Mouse (Mus musculus) intestine, embryonic 16.5 days (tissue): Measurements from ENCODE around the gene Ccdc85a. TPM values are rescaled to one million over a fixed set of nuclear protein-coding genes. Genes with fewer than 3 reads are reported as not detected.

Source experiments
- ATAC-seq: fragments of 200-750 bp; cut with Nextera tagmentation; 2 replicates; pipeline ENCODE4 v1.8.0; 2017; ENCODE audit warnings: moderate TSS enrichment, moderate library complexity
- H3K27ac ChIP-seq: fragments of 300-500 bp; sonication (generic); 2 replicates; pipeline ENCODE4 v1.5.1; 2014; ENCODE audit warnings: mild to moderate bottlenecking, low read length
- H3K27me3 ChIP-seq: fragments of 300-500 bp; sonication (generic); replicated peaks from 2 replicates; pipeline ENCODE4 v1.6.1; 2014; ENCODE audit warnings: low read length, control low read depth, mixed read lengths; ENCODE audit not compliant: control insufficient read depth, insufficient read depth
- H3K36me3 ChIP-seq: fragments of 300-500 bp; sonication (generic); 2 replicates; pipeline ENCODE4 v1.6.1; 2014; ENCODE audit warnings: low read length, control low read depth; ENCODE audit not compliant: control insufficient read depth, insufficient read depth
- H3K4me1 ChIP-seq: fragments of 300-500 bp; sonication (generic); 2 replicates; pipeline ENCODE4 v1.6.1; 2014; ENCODE audit warnings: low read length, control low read depth, mixed read lengths; ENCODE audit not compliant: control insufficient read depth, insufficient read depth
- H3K4me2 ChIP-seq: fragments of 300-500 bp; sonication (generic); 2 replicates; pipeline ENCODE4 v1.6.1; 2014; ENCODE audit warnings: low read depth, low read length, control low read depth
- H3K4me3 ChIP-seq: fragments of 300-500 bp; sonication (generic); 2 replicates; pipeline ENCODE4 v1.5.1; 2014; ENCODE audit warnings: mild to moderate bottlenecking, low read length
- H3K9ac ChIP-seq: fragments of 300-500 bp; sonication (generic); 2 replicates; pipeline ENCODE4 v1.6.1; 2014; ENCODE audit warnings: low read depth, low read length
- H3K9me3 ChIP-seq: fragments of 300-500 bp; sonication (generic); 2 replicates; pipeline ENCODE4 v1.6.1; 2016; ENCODE audit warnings: low read length, control low read depth; ENCODE audit not compliant: control insufficient read depth
- WGBS: fragments of 180-500 bp; shearing (Covaris S2); extraction: QIAGEN DNeasy Blood & Tissue Kit; methylation state at CpG from one replicate; pipeline ENCODE4 v1.1.7; 2014; 5-methylcytosine and 5-hydroxymethylcytosine counted together
- polyA plus RNA-seq: library from polyadenylated mRNA; unstranded; fragments of >200 nt; fragmentation: Nextera tagmentation; extraction: Ambion mirVana; gene quantifications from 2 replicates; pipeline ENCODE4 v1.2.1, GENCODE M21; 2015

Ccdc85a gene
- polyA plus RNA-seq, 1 experiment from 2014 or later = 1.2 TPM

DNA sequence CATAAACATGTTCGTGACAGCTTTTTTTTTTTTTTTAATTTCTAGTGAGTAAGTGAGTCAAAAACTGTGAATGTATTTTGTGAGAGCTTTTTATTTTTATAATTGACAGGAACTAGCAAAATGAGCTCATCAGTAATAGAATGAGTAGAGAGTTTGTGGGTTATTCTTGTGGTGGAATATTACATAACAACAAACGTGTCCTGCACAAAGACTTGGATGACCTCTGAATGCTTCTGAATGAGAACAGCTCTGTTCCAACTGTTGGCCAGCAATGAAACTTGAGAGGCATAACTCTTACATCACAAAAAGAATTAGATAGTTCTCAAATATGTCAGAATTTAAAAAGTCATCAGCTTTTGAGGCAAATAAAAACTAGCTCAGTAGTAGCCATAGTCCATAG, 40.7 kb downstream of the Ccdc85a start:
- 87% methylated on average over 2 of the region's 2 CpGs for WGBS
- Histone ChIP-seq H3K4me1 (no peaks in the 10 kb centered on the region), H3K4me2 (no peak overlapping the region), H3K36me3 (no peaks in the 10 kb centered on the region), H3K27ac (no peak overlapping the region), H3K9ac (no peak overlapping the region), H3K4me3 (no peak overlapping the region), H3K27me3 (no peaks in the 10 kb centered on the region), H3K9me3 (no peaks in the 10 kb centered on the region)
- ATAC-seq = no peak

DNA sequence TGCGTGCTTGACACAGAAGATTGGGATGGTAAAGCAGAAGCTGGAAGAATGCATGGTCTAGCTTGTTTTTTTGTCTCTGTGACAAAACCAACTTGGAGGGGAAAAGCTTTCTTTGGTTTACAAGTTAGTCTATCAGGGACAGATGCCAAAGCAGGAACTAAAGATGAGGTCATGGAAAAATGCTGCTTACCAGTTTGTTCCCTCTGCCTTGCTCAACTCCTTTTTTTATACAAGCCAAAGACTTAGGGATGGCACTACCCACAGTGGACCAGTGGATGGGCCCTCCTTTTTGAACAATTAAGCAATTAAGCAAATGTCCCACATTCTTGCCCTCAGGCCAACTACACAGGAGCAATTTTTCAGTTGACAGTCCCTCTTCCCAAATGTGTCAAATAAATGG, 42.8 kb downstream of the Ccdc85a start:
- no peak overlapping the region for H3K27ac ChIP-seq
- H3K9me3 ChIP-seq = no peaks in the 10 kb centered on the region
- no peak overlapping the region for H3K4me2 ChIP-seq
- 83% methylated on average over 1 of the region's 1 CpGs for WGBS
- no peak for ATAC-seq
- H3K36me3 ChIP-seq = no peaks in the 10 kb centered on the region
- no peak overlapping the region for H3K4me3 ChIP-seq
- no peaks in the 10 kb centered on the region for H3K4me1 ChIP-seq
- H3K27me3 ChIP-seq = no peaks in the 10 kb centered on the region
- no peak overlapping the region for H3K9ac ChIP-seq

GRCm38 (mm10) chr11:28533286-28533685, 50.8 kb downstream of the Ccdc85a start:
- WGBS = 81% methylated on average over 2 of the region's 2 CpGs
- H3K4me3 ChIP-seq = no peak overlapping the region
- no peaks in the 10 kb centered on the region; the same call in 1 of the 2 replicates for H3K9me3 ChIP-seq
- H3K36me3 ChIP-seq = no peaks in the 10 kb centered on the region
- no peaks in the 10 kb centered on the region for H3K4me1 ChIP-seq
- H3K4me2 ChIP-seq = no peak overlapping the region
- no peak overlapping the region for H3K9ac ChIP-seq
- no peak for ATAC-seq
- H3K27ac ChIP-seq = no peak overlapping the region
- no peaks in the 10 kb centered on the region for H3K27me3 ChIP-seq

DNA sequence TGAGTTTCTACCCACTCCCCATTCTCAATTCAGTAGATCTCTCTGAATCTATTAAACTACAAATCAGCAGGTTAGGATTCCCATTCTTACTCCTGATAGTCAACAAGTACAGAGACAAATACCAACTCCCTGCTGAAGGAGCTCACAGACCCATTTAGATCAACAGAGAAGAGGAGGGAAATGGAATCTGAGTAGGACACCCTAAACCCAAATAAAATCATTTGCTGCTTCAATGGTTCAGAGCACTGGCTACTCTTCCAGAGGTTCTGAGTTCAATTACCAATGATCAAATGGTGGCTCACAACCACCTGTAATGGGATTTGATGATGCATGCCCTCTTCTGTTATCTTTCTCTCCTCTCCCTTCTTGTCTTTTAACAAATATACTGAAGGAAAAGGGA, 82.9 kb downstream of the Ccdc85a start:
- no peak for ATAC-seq
- no peak overlapping the region for H3K4me2 ChIP-seq

GRCm38 (mm10) chr11:28497034-28497433, 87.1 kb downstream of the Ccdc85a start:
- Histone ChIP-seq H3K9ac (no peak overlapping the region), H3K9me3 (no peaks in the 10 kb centered on the region), H3K4me1 (no peaks in the 10 kb centered on the region), H3K27me3 (no peaks in the 10 kb centered on the region), H3K4me3 (no peak overlapping the region), H3K27ac (no peak overlapping the region), H3K36me3 (no peaks in the 10 kb centered on the region), H3K4me2 (no peak overlapping the region)
- ATAC-seq = no peak

More for the DNA sequence above, 82.9 kb downstream of the Ccdc85a start:
- Histone ChIP-seq H3K4me3 (no peak overlapping the region), H3K27me3 (no peaks in the 10 kb centered on the region), H3K9me3 (no peaks in the 10 kb centered on the region), H3K9ac (no peak overlapping the region), H3K27ac (no peak overlapping the region), H3K36me3 (no peaks in the 10 kb centered on the region), H3K4me1 (no peaks in the 10 kb centered on the region)

DNA sequence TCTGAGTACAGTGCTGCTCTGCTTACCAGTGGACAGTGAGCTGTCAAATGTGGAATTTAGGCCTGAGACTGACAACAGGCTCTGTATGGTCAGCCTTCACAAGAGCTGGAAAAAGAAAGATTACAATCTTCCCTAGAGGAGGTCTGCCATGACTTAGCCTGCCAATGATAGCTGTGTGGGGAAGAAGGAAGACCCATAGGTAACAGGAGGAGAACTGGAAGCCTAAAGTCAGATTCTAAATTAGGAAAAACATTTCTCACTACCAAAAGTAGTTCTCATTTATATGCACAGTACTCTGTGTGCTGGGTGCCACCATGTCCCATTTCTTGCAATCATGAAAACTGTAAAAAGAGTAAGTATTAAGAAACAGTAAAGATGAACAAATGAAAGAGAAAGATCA, 90.8 kb downstream of the Ccdc85a start:
- no peak overlapping the region for H3K4me3 ChIP-seq
- H3K27me3 ChIP-seq = no peaks in the 10 kb centered on the region
- H3K4me2 ChIP-seq = no peak overlapping the region
- no peaks in the 10 kb centered on the region for H3K36me3 ChIP-seq
- ATAC-seq = no peak
- H3K4me1 ChIP-seq = no peaks in the 10 kb centered on the region
- H3K9ac ChIP-seq = no peak overlapping the region
- H3K27ac ChIP-seq = no peak overlapping the region
- H3K9me3 ChIP-seq = no peaks in the 10 kb centered on the region

- no peaks in the 10 kb centered on the region for H3K9me3 ChIP-seq
- H3K4me2 ChIP-seq = no peak overlapping the region
- no peak overlapping the region for H3K27ac ChIP-seq
- H3K9ac ChIP-seq = no peak overlapping the region
- no peak overlapping the region for H3K4me3 ChIP-seq
- H3K4me1 ChIP-seq = no peaks in the 10 kb centered on the region
- H3K36me3 ChIP-seq = no peaks in the 10 kb centered on the region
- WGBS = 72% methylated on average over 1 of the region's 1 CpGs
- H3K27me3 ChIP-seq = no peaks in the 10 kb centered on the region
- no peak for ATAC-seq
Observed at GRCm38 (mm10) chr11:28491330-28491729, 92.8 kb downstream of the Ccdc85a start.

GRCm38 (mm10) chr11:28484083-28484729, 99.9 kb downstream of the Ccdc85a start:
- Histone ChIP-seq H3K27ac (no peak overlapping the region), H3K36me3 (no peaks in the 10 kb centered on the region), H3K9ac (no peak overlapping the region), H3K9me3 (no peaks in the 10 kb centered on the region), H3K4me1 (no peaks in the 10 kb centered on the region), H3K27me3 (no peaks in the 10 kb centered on the region), H3K4me2 (no peak overlapping the region), H3K4me3 (no peak overlapping the region)
- no peak for ATAC-seq
- WGBS = 56% methylated on average over 4 of the region's 4 CpGs

GRCm38 (mm10) chr11:28477088-28477487, 107.0 kb downstream of the Ccdc85a start:
- no peaks in the 10 kb centered on the region for H3K27me3 ChIP-seq
- no peak overlapping the region for H3K9ac ChIP-seq
- H3K4me2 ChIP-seq = no peak overlapping the region
- H3K4me1 ChIP-seq = no peaks in the 10 kb centered on the region
- no peak for ATAC-seq
- no peaks in the 10 kb centered on the region for H3K9me3 ChIP-seq
- WGBS = 91% methylated on average over 1 of the region's 1 CpGs
- no peak overlapping the region for H3K27ac ChIP-seq
- no peaks in the 10 kb centered on the region for H3K36me3 ChIP-seq
- no peak overlapping the region for H3K4me3 ChIP-seq

DNA sequence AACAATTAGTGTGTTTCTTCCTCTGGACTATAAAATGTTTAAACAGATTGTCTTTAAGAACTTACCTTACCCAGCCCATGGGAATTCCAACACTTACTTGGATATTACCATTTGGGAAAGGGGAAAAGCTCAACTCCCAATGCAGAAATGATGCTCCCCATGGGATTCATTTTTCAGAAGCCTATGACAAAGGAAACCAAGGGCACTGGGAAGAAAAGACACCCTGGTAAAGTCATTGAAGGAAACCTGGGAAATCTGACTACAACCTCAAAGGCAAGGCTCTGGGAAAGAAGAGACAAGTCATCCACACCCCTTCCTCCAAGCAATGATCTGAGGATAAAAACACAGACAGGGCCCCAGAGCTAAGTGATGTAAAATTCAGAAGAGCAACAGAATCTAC, 118.4 kb downstream of the Ccdc85a start:
- H3K9me3 ChIP-seq = no peaks in the 10 kb centered on the region
- no peak overlapping the region for H3K27ac ChIP-seq
- no peaks in the 10 kb centered on the region for H3K36me3 ChIP-seq
- H3K4me1 ChIP-seq = no peaks in the 10 kb centered on the region
- no peak overlapping the region for H3K4me2 ChIP-seq
- no peak overlapping the region for H3K9ac ChIP-seq
- no peak overlapping the region for H3K4me3 ChIP-seq
- H3K27me3 ChIP-seq = no peaks in the 10 kb centered on the region
- no peak for ATAC-seq
